Mouse (Mus musculus): ENCODE data around the gene Ryk. TPM values are rescaled to one million over a fixed set of nuclear protein-coding genes. Genes with fewer than 3 reads are reported as not detected.

Gene Ryk
- polyA plus RNA-seq (2014; fragmentation: Illumina TruSeq; extraction: RNeasy Lipid Tissue Mini Kit (QIAGEN cat#74804); ENCODE audit: low read depth, low replicate concordance): 80.9 TPM

DNA sequence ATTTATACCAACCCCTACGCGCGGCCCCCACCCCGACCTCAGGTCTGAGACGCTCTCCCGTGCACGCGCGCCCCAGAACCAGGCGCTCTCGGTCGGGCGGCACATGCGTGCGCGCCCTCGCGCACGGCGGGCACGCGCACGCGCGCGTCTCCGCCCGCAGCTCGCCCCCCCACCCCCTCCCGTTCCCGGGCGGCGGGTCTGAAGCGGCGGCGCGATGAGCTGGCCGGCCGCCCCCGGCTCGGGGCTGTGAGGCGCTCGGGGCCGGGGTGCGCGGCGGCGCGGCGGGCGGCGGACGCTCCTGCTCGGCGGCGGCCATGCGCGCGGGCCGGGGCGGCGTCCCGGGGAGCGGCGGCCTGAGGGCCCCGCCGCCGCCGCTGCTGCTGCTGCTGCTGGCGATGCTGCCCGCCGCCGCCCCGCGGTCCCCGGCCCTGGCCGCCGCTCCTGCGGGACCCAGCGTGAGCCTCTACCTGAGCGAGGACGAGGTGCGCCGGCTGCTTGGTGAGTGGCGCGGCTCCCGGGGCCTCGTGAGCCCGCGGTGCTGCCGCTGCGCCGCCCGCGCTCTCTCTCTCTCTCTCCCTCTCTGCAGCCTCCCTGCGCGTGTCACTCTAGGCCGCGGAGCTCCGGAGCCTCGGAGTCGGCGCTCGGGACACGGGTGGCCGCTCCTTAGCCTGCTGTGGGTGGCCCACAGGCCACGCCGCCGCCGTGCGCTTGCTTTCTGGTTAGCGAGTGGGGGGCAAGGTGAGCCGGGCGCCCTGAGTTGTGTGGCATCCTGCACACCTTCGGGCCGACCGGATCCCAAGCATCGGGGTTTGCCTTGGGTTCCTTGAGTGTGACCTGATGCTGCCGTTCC, at the start of gene Ryk:
TSS of gene Ryk (plus strand) at position 176 of the 850 bp plus-strand sequence.

Other genes with a start within 250 kb of the Ryk start
- 10.1 TPM for gene Anapc13, start 208.6 kb upstream of the Ryk start, polyA plus RNA-seq (2014; fragmentation: Illumina TruSeq; extraction: RNeasy Lipid Tissue Mini Kit (QIAGEN cat#74804); ENCODE audit: low read depth, low replicate concordance)
- gene Cep63, start 208.4 kb upstream of the Ryk start, polyA plus RNA-seq (2014; fragmentation: Illumina TruSeq; extraction: RNeasy Lipid Tissue Mini Kit (QIAGEN cat#74804); ENCODE audit: low read depth, low replicate concordance): 35.8 TPM
- gene Amotl2, start 118.2 kb upstream of the Ryk start, polyA plus RNA-seq (2014; fragmentation: Illumina TruSeq; extraction: RNeasy Lipid Tissue Mini Kit (QIAGEN cat#74804); ENCODE audit: low read depth, low replicate concordance): 31.0 TPM
- 4.4 TPM for gene Slco2a1, start 153.8 kb downstream of the Ryk start, polyA plus RNA-seq (2014; fragmentation: Illumina TruSeq; extraction: RNeasy Lipid Tissue Mini Kit (QIAGEN cat#74804); ENCODE audit: low read depth, low replicate concordance)